Mouse (Mus musculus) v-Abl transformed pro-B cells (cell line): ENCODE measurements around the gene Phactr1.
"Not testable (repeated sequence)": the region's sequence is repeated elsewhere in the genome, so short reads cannot be mapped to it uniquely, and the experiment has no call there.

Experiments used
- in situ Hi-C, 2 experiments: fragments of 400-800 bp; cut with MboI; formaldehyde crosslinking; loops; one replicate each; pipeline ENCODE4 v1.15.1; 2025; ENCODE audit not compliant: unreplicated experiment in 2 of 2

Gene Phactr1

GRCm38 (mm10) chr13:42916194-42917033 lies 236.0 kb downstream of the Phactr1 start:
- in situ Hi-C loops, result no loop called here

GRCm38 (mm10) chr13:42917251-42917650 lies 236.8 kb downstream of the Phactr1 start:
- in situ Hi-C loops, result no loop called here

GRCm38 (mm10) chr13:42920062-42920461 lies 239.6 kb downstream of the Phactr1 start:
- in situ Hi-C loops, result no loop called here

- in situ Hi-C loops, result no loop called here
Observed at GRCm38 (mm10) chr13:42921769-42922450, 241.5 kb downstream of the Phactr1 start.

GRCm38 (mm10) chr13:42927778-42928177 lies 247.4 kb downstream of the Phactr1 start:
- in situ Hi-C loops, result no loop called here

GRCm38 (mm10) chr13:42929529-42930235 lies 249.3 kb downstream of the Phactr1 start:
- in situ Hi-C loops, result no loop called here

- in situ Hi-C loops, result no loop called here
Observed at GRCm38 (mm10) chr13:42932046-42932445, 251.6 kb downstream of the Phactr1 start.

- in situ Hi-C loops, result no loop called here
Observed at GRCm38 (mm10) chr13:42934538-42935126, 254.2 kb downstream of the Phactr1 start.

- in situ Hi-C loops, result no loop called here
Observed at GRCm38 (mm10) chr13:42937871-42938270, 257.4 kb downstream of the Phactr1 start.

- in situ Hi-C loops, result no loop called here
Observed at GRCm38 (mm10) chr13:42938346-42938745, 257.9 kb downstream of the Phactr1 start.

GRCm38 (mm10) chr13:42940271-42940670 lies 259.8 kb downstream of the Phactr1 start:
- in situ Hi-C loops, result no loop called here

GRCm38 (mm10) chr13:42944106-42944505 lies 263.7 kb downstream of the Phactr1 start:
- in situ Hi-C loops, result no loop called here

GRCm38 (mm10) chr13:42945201-42945600 lies 264.8 kb downstream of the Phactr1 start:
- in situ Hi-C loops, result not testable (repeated sequence)

GRCm38 (mm10) chr13:42948717-42949265 lies 268.4 kb downstream of the Phactr1 start:
- in situ Hi-C loops, result no loop called here

- in situ Hi-C loops, result no loop called here
Observed at GRCm38 (mm10) chr13:42949336-42949735, 268.9 kb downstream of the Phactr1 start.

- in situ Hi-C loops, result no loop called here
Observed at GRCm38 (mm10) chr13:42950056-42950455, 269.6 kb downstream of the Phactr1 start.

GRCm38 (mm10) chr13:42952037-42952721 lies 271.8 kb downstream of the Phactr1 start:
- in situ Hi-C loops, result no loop called here

GRCm38 (mm10) chr13:42953071-42953470 lies 272.6 kb downstream of the Phactr1 start:
- in situ Hi-C loops, result no loop called here

GRCm38 (mm10) chr13:42954116-42954515 lies 273.7 kb downstream of the Phactr1 start:
- in situ Hi-C loops, result no loop called here

GRCm38 (mm10) chr13:42956327-42956726 lies 275.9 kb downstream of the Phactr1 start:
- in situ Hi-C loops, result no loop called here
